Mouse (Mus musculus) gonadal fat pad, adult 2 months (tissue): Measurements from ENCODE around the gene Nexn. TPM values are rescaled to one million over a fixed set of nuclear protein-coding genes. Genes with fewer than 3 reads are reported as not detected.
"Not testable (repeated sequence)": the region's sequence is repeated elsewhere in the genome, so short reads cannot be mapped to it uniquely, and the experiment has no call there.

Source experiments
- DNase-seq: peaks from one replicate; pipeline ENCODE4 v3.0.0-alpha.2; 2012; ENCODE audit warnings: low read depth
- polyA plus RNA-seq: library from polyadenylated mRNA; depleted of rRNA; stranded (reverse); fragments of >200 nt; gene quantifications from 2 replicates; pipeline ENCODE4 v1.2.3, GENCODE M21; 2012; rRNA removed

The Nexn gene
- polyA plus RNA-seq, result 0.47 and 0.84 TPM in 2 replicates

DNA sequence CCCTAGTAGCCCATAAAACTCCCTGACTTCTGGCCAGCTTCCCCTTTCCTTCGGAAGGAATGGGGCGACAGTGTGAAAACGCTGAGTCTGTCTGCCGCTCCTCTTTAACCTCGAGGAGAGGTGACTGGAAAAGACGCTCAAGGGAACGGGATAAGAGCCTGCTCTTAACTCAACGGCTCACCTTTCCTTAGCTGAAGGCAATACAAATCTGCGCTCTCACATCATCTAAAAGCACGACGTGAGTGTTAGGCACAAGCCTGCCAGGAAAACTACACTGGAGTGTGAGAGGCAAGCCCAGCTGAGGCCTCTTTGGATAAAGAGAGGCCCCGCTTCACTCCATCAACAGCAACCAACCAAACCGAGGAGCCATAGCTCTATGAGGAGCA is at the start of gene Nexn:
TSS of gene Nexn (minus strand) at position 315 of the 386 bp plus-strand sequence.
- no peak for DNase-seq

DNA sequence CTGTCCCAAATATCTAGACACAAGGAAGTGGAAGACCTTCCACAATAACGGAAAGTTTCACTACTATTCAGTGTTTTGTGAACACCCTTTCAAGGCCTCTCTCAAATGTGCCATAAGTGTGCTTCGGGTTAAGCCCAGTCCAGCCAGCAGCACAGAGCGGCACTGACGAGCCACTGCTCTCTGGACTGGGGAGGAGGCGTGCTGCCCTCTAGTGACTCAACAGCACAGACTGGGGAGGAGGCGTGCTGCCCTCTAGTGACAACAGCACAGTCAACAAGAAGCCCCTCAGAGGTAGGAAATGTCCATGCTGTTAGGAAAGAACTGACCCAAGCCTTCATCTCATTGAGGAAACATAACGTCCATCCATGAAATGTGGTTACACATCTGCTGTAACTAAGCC is 49.5 kb upstream of the Nexn start:
- DNase-seq, result no peak

DNA sequence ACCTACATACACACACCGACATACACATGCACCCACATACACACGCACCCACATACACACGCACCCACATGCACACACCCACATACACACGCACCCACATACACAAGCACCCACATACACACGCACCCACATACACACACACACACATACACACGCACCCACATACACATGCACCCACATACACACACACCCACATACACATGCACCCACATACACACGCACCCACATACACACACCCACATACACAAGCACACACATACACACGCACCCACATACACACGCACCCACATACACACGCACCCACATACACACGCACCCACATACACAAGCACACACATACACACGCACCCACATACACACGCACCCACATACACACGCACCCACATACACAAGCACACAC is 48.5 kb upstream of the Nexn start:
- DNase-seq, result not testable (repeated sequence)

DNA sequence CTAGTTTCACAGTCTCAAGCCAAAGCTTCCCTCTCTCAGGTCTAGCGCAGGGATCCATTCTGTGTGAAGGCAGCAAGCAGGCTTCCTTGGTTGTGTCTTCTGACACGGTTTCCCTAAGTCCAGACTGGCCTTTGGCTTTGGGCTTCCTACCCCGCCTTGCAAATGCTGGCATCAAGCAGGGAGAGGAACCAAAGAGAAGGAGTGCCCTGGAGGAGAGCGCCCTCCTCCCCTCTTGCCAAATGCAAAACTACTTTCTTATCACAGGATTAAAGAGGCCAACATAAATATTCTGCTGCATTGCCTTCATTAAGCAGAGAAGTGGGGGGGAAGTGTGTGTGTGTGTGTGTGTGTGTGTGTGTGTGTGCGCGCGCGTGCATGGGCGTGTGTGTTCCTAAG is 43.1 kb upstream of the Nexn start:
- no peak for DNase-seq

DNA sequence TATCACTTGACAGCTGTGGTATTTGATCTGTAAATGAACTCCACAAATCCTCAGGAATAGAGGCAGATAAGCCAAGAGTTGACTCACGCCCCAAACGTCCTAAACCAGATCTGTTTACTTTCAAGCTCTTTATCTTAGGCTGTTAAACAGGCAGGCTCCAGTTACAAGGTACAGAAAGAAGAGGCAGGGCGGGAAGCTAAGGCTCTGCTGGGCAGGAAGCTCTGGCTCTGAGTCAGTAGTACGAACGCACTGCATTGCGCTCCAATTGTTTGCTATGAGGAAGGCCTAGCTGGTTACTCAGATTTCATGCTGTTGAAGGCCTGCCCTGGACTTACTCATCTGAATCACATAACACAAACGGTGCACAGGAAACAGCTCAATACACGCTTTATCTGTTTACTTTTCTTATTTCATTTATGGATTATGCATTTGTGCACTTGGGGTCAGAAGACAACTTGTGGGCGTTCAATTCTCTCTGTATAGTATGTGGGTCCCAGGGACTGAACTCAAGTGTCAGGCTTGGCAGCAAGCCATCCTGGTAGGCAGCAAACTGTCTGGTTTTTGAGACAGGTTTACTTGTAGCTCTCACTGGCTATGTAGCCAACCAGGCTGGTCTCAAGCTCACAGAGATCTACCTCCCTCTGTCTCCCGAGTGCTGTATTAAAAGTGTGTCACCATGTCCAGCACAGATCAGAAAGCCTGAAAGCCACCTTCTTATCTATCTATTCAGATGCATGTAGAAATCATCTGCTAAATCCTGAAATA is 42.5 kb upstream of the Nexn start:
- DNase-seq, result no peak

DNA sequence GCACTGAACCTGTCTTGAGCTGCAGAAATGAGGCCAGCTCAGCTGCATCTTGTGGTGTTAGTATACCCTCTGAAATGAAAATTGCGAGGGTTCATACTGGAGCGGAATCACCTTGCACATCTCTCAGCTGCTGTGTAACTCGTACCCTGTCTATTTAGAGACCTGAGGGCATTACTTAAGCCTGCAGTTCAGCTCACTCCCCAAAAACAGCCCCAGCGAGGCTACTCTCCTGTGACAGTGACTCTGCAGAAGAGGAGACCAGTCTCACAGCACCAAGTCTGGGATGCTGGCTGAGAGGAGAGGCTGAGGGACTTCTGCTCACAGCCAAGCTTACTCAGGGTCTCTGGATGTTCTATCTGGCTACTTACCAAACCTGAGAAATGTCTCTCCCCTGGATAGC is 39.8 kb upstream of the Nexn start:
- no peak for DNase-seq

DNA sequence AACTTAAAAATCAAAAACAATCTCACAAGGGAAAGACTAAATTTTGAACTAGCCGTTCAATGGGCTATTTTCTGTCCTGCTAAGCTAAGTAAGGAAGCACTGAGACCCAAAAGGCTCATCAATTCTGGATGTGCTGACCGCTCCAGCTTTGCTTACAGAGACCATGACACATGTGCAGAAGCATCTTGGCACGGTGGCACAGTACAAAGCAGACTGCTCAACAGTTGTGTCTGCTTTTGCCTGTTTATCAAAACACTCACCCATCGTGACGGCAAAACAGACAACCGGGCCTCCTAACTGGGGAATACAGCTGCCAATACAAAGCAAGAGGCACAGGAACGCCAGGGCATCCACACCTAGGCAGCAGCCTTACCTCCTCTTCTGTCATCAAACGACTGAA is 38.9 kb upstream of the Nexn start:
- DNase-seq, result no peak

DNA sequence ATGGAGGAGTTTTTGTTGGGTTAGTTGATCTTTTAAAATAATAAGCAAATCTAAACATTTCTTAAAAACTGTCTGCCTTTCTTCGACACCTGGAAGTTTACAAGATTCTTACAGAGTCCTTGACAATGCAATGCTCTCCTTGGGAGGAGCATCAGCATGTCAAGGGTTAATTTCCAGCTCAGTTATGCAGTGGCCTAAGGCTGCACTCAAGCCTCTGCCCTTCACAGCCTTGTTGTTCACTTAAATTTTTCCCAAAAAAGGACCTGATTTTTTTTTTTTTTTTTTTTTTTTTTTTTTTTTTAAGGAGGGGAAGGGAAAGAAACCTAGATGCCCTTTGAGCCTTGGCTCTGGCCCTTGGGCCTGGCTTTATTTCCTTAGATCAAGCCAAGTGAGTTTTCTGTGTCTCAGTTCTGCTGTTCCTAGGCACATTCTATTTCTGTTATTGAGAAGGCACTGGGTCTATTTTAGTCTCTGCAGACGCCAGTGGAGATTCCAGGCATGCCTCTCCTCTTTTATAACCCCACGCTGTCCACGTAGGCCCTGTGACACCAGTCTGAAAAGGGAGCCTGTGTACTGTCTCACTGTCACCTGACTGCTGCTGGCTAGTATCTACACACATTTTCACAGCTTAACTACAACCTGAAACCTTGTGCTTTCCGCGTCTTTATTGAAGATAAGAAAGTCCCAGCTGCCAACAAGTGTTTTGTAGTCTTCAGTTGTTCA is 38.1 kb upstream of the Nexn start:
- DNase-seq, result no peak

DNA sequence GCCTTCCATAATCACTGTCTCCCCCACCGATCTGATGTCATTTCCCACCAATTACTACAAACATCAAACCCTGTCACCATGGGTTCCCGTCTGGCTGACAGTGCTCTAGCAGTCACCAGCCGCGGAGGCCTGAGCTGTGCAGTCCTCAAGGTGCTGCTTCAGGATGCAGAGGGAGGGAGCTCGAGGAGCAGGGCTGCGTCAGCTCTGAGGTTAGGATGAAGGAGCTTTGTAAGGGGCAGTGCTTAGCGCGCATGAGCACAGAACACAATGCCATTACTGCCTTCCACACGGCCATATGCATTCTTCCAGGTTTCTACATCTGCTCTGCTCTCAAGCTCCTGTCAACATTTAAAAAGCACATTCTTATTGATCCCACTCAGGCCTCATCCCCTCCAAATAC is 36.8 kb upstream of the Nexn start:
- DNase-seq, result no peak

DNA sequence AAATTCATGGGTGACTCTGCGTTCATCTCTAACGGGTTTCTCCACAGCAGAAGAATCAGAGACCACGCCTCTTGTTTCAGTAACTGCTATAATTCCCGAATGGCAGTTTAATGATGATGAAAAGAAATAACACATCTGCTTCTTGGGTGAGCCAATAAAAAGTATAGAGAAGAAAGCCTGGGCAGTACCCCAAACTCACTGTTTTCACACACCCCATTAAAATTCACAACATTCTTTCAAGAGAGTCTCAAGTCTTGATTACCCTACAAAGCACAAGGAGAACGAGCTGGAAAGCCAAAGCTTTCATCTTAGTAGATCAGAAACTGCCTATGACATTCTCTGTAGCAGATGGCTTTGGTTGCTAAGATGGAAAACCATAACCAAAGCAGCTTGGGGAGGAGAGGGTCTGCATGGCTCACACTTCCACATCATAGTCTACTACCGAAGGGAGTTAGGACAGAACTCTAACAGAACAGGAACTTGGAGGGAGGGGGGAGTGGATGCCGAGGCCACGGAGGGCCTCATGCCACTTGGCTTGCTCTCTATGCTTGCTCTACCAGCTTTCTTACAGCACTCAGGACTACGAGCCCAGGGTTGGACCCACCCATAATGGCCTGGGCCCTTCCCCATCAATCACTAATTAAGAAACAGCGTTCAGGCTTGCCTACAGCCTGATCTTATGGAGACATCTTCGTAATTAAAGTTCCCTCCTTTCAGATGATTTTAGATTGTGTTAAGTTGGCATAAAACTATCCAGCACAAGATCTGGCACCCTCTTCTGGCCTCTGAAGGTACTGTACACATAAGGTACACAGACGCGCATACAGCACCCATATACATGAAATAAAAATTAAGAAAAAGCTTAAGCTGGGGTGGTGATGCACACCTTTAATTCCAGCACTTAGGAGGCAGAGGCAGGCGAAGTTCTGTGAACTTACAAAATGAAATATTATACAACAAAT is 34.5 kb upstream of the Nexn start:
- no peak for DNase-seq

DNA sequence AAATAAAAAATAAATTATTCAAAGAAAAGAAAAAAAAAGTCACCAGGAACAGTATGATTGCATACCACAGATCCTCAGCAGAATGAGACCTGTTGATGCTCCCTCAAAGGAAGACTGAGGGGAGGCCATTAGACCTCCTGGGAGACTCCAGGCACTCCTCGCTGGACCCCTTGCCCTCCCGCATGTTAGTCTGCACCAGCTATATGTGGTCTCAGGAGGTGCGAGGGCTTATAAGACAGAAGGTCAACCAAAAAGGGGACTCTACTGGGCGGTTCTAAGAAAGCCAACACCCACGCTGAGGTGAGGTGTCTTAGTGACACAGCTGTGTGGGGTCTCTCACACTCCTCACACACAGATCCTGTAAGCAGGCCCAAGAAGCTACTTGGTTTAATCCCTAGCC is 29.7 kb upstream of the Nexn start:
- DNase-seq, result no peak

DNA sequence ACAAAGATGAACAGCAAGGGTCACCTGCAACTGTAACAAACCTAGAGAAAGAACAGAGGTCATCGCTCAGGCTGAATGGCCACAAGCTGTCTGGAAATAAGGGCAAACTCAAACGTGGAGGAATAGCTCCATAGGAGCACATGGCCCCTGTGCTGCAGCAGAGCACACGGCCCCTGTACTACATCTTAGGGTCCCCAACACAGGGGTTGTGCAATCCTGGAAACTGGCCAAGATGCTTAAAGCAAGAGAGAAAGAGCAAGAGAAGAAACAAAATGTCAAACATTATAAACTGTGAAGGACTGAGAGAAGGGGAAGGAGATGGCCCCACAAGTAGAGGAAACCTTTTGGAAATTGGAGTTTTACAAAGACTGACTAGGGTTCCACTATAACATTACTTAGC is 28.2 kb upstream of the Nexn start:
- no peak for DNase-seq

DNA sequence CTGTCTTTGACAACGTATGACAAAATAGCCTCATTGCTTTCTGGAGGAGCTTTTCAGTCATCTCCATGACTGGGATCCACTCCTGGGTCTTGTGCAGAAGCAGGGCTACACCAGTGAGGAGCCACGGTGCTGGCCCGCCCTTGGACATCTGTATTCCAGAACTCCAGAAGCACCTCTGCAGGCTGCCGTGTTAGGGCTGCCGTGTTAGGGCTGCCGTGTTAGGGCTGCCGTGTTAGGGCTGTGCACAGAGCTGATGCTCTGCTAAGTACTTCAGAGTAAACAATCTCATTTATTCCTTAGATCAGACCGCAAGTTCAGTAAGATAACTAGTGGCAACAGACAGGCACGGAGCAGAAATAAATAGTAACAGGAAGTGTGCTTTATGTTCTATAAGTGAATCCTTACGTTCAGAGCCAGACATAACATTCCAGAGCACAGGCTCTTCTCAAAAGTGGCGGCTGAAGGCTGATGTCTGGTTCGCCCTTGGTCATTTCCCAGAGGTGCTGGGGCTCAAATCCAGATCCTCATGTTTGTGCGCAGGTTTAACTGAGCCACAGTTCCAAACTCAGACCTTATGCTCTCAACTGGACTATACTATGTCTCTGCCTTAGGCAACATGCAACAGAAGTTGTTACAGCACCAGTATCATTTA is 27.5 kb upstream of the Nexn start:
- DNase-seq, result no peak

DNA sequence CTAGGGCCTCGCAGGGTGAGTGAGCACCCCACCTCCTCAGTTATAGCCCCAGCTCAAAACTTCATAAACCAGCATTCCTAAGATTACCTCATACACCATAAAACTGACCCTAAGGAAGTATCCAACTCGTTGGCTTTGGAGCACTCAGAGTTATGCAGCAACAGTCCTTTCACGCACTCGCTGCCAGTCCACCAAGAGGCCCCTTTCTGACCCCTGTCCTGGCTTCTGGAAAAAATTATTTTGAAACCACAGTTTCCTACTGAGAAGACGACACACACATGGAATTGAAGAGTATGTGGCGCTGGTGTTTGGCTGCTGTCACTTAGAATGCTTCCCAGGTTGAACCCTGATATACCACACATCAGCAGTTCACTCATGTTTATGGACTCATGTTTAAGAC is 25.7 kb upstream of the Nexn start:
- no peak for DNase-seq

DNA sequence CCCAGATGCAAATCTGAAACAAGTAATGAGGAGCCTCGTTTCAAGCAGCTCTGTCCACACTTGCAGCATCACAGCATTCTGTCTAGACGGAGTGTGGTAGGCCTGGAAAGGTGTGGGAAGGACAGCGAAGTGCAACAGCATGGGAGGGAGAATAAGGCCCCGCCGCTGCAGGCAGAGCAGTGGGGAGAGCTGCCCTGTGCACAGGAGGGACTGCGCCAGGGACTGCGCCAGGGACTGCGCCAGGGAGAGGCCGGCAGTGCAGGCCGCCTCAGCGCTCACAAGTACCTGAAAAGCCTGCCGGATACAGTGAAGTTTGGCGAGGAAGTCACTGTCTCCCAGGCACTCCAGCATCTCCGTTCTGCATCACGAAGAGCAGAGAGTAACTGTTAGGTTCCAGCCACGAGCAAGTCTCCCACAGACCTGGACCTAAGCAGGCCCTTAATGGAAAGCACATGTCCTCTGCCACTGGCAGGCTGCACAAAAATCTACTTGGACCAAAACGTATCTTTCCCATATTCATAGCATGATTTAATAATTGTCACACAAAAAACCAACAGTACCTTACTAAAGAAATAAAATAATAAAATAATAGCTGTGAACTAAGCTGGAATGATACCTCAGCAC is 24.1 kb upstream of the Nexn start:
- no peak for DNase-seq

DNA sequence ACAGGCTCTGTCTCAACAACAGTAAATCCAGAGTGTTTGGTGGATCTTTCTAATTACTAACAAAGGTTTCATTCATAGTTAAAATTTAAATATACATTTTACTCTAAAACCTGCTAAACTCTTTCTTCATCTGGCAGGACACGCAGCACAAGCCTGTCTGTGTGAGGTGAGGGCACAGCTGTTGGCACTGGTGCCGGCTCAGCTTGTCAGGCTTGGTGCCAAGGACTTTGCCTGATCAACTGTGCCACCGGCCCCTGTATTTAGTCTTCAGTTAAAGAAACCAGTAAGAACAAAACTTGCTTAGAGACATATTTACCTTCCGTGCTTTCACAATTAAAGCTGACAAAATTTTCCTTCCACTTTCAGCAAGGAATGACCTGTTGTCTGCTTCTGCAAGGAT is 22.6 kb upstream of the Nexn start:
- no peak for DNase-seq

DNA sequence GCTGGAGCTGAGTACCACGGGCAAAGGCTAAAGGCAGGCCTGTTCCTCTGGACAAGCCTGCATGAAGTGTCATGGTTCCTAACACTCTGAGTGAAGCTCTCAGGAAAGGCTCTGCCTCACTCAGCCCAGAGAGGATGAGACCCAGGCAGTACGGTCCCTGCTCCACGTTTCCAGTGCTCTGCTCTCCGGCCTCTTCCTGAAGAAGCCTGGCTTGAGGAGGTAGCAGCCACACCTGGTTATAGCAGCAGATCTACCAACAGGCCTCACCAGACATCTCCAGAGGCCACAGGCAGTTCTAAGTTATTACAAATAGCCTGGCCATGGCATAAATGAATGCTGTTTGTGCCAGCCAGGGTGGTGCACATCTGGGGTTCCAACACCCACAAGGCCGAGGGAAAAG is 22.1 kb upstream of the Nexn start:
- no peak for DNase-seq

DNA sequence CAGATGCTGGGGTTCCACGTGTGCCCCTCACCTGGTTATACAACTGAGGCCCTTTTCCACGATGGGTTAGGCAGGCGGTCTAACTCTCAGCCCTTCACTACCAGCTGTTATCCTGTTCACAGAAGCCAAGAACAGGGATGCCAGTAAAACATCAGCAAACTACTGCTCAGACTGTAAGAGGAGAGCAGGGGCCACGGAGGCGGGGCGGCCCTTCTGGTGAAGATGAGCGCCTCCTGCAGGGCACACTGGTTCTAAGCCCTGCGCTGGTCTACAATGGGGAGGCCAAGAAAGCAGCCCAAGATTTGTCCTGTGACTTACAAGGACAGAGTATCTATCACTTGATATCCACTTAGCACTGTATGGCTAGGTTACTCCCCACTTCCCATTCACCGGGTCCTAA is 21.7 kb upstream of the Nexn start:
- DNase-seq, result no peak

DNA sequence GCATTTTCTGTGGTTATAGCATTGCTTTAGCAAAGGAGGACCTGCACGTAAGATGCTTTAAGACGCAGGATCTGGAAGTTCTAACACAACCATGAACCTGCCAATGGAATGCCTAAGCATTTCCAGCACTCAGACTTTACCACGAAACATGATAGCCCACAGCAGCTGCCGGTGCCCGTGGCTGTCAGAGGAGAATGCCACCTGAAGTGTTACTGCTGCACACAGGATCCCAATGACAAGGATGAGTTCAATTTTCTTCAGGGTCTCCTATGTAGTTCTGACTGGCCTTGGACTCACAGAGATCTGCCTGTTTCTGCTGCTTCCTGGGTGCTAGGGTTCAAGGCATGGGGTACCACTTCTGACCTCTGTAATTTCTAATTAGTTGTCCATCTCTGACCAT is 18.6 kb upstream of the Nexn start:
- no peak for DNase-seq

DNA sequence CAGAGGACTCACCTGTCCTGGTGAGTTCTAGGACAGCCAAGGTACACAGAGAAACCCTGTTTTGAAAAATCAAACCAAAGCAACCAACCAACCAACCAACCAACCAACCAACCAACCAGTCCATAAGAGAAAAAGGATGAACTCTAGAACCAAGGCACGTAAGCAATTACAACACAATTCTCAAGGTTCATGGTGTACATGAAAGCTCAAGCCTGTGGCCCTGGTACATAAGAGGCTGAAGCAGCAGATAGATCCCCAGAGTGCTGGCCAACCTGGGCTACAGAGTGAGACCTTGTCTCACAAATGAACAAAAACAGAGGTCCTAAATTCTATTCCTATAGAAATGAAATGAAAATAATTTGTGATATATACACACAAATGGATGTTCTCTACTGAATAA is 18.2 kb upstream of the Nexn start:
- DNase-seq, result no peak

DNA sequence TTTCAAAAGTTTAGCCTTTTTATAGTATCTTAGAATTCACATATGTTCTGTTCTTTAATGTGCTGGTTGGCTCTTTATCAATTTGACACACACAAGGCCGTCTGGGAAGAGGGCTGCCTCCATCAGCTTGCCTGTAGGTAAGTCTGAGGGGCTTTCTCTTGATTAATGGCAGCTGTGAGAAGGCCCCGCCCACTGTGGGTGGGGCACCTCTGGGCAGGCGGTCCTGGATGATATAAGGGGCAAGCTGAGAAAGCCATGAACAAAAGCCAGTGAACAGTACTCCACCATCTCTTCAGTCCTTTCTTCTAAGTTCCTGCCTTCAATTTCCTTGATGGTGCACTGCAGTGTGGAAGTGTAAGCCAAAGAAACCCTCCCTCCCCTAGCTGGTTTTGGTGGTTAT is 16.0 kb upstream of the Nexn start:
- no peak for DNase-seq

DNA sequence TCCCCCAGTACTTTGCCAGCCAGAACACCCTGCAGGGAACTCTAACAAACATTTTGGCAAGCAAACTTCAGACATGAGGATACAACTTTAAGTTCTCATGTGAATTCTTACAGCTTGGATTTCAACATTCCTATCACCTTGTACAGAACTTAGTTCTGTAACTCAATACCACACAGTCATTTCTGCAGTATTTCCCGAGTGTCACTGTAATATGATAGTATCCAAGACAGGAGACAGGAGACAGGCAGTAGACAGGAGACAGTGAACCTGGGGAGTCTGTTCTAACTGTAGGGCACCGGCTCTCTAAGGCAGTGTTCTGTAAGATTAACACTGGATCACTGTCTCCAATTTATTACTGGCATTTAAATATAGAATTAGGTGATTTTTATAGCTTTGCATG is 12.3 kb upstream of the Nexn start:
- no peak for DNase-seq
